Mouse (Mus musculus): ENCODE results near the gene Nyx.

GRCm38 (mm10) chrX:13469160-13470116, 3.5 kb downstream of the Nyx start:
- TF ChIP-seq CTCF (IDR thresholded peaks at IDR 0.05; ENCODE audit: extremely low read depth, insufficient read depth, insufficient read length, insufficient replicate concordance), result no peak
- no peak for TF ChIP-seq POLR2A (IDR thresholded peaks at IDR 0.05; ENCODE audit: low read depth, low read length)

Data from spleen, adult 2 months (tissue).